Mouse (Mus musculus) limb, embryonic 14.5 days (tissue): ENCODE results near the gene Umodl1. TPM values are rescaled to one million over a fixed set of nuclear protein-coding genes. Genes with fewer than 3 reads are reported as not detected.

ENCODE experiments used
- ATAC-seq: fragments of 200-750 bp; cut with Nextera tagmentation; 2 replicates; pipeline ENCODE4 v1.8.0; 2017; ENCODE audit warnings: low read depth, moderate number of reproducible peaks, moderate TSS enrichment; ENCODE audit not compliant: low FRiP score
- DNase-seq: peaks from one replicate; pipeline ENCODE4 v3.0.0-alpha.2; 2015; ENCODE audit warnings: low spot score
- H3K27ac ChIP-seq: fragments of 300-500 bp; sonication (generic); replicated peaks from 2 replicates; pipeline ENCODE4 v1.5.1; 2014; ENCODE audit warnings: low read depth, mild to moderate bottlenecking, low read length, moderate library complexity, mixed read lengths
- H3K27me3 ChIP-seq: fragments of 300-500 bp; sonication (generic); 2 replicates; pipeline ENCODE4 v1.6.1; 2014; ENCODE audit warnings: low read length, mixed read lengths; ENCODE audit not compliant: control insufficient read depth, insufficient read depth
- H3K36me3 ChIP-seq: fragments of 300-500 bp; sonication (generic); 2 replicates; pipeline ENCODE4 v1.6.1; 2014; ENCODE audit warnings: mild to moderate bottlenecking, low read length, moderate library complexity, mixed read lengths; ENCODE audit not compliant: control insufficient read depth, insufficient read depth
- H3K4me1 ChIP-seq: fragments of 300-500 bp; sonication (generic); 2 replicates; pipeline ENCODE4 v1.6.1; 2014; ENCODE audit warnings: antibody characterized with exemption, low read length, mixed read lengths; ENCODE audit not compliant: control insufficient read depth, insufficient read depth
- H3K4me2 ChIP-seq: fragments of 300-500 bp; sonication (generic); replicated peaks from 2 replicates; pipeline ENCODE4 v1.6.1; 2014; ENCODE audit warnings: low read depth, mild to moderate bottlenecking, low read length, moderate library complexity; ENCODE audit not compliant: severe bottlenecking
- H3K4me3 ChIP-seq: fragments of 300-500 bp; sonication (generic); replicated peaks from 2 replicates; pipeline ENCODE4 v1.5.1; 2014; ENCODE audit warnings: low read length
- H3K9ac ChIP-seq: fragments of 300-500 bp; sonication (generic); 2 replicates; pipeline ENCODE4 v1.6.1; 2014; ENCODE audit warnings: mild to moderate bottlenecking, low read depth, low read length, moderate library complexity; ENCODE audit not compliant: severe bottlenecking
- H3K9me3 ChIP-seq: fragments of 300-500 bp; sonication (generic); 2 replicates; pipeline ENCODE4 v1.6.1; 2016; ENCODE audit warnings: low read length; ENCODE audit not compliant: control insufficient read depth
- POLR2A ChIP-seq: fragments of 200-500 bp; IDR thresholded peaks from 2 replicates; pipeline ENCODE4 v1.8.0; 2012; ENCODE audit warnings: inconsistent platforms, mild to moderate bottlenecking, moderate library complexity, borderline replicate concordance; ENCODE audit not compliant: insufficient read depth, insufficient read length; ENCODE audit errors: extremely low read depth
- WGBS: fragments of 180-500 bp; shearing (Covaris S2); extraction: QIAGEN DNeasy Blood & Tissue Kit; methylation state at CpG from one replicate; pipeline ENCODE4 v1.1.7; 2014; 5-methylcytosine and 5-hydroxymethylcytosine counted together
- polyA plus RNA-seq, 2 experiments: library from polyadenylated mRNA; depleted of rRNA in 1 of 2; stranded (reverse) in 1 of 2; unstranded in 1 of 2; fragments of >200 nt; fragmentation: Nextera tagmentation in 1 of 2; extraction: Ambion mirVana in 1 of 2; gene quantifications; 2 replicates each; pipeline versions ENCODE4 v1.2.1 to v1.2.3; 2012 to 2014

Umodl1 gene
- polyA plus RNA-seq, 2 experiments = 0.08 to 0.15 TPM

DNA sequence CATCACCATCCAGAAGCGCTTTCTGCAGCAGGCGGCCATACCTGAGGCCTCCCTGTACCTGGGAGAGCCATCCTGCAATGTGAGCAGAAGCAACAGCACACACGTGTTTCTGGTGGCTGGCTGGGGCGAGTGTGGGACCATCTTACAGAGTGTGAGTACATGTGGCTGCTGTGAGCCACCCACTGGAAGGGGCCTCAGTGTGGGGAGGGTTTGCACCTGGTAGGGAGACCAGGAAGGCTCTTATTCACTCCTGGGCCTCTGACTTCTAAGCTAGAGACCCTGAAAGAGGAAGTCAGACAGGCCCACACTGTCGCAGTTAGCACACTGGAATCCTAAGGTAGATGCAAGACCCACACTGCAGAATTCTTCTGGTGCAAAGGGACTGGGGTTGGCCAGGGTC is 41.9 kb downstream of the Umodl1 start:
- WGBS = 71% methylated on average over 5 of the region's 5 CpGs

DNA sequence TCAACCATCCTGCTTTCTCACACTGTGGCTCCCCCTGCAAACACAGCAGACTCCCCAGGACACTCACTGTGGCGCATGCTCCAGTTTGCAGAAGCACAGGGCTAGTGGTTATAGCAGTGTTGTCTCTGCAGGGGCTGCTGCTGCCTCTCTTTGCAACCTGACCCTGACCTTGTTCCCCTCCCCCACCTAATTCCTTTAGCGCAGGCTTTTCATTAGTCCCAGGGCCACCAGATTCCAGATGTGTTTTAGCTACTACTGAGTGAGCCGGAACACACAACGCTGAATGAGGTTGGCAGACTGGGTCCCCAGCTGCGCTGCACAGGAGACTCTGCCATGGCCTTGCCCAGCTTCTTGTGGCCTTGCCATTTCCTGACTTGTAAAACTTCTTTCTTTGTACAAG is 46.5 kb downstream of the Umodl1 start:
- 5% methylated on average over 5 of the region's 5 CpGs for WGBS

More for the DNA sequence above, 41.9 kb downstream of the Umodl1 start:
- Histone ChIP-seq H3K9ac (no peak overlapping the region), H3K4me2 (no peak overlapping the region), H3K4me1 (peaks cover 5% of the 10 kb centered on the region; the same call in 1 of the 2 replicates), H3K4me3 (no peak overlapping the region), H3K27ac (no peak overlapping the region), H3K36me3 (no peaks in the 10 kb centered on the region), H3K9me3 (no peaks in the 10 kb centered on the region), H3K27me3 (no peaks in the 10 kb centered on the region)
- TF ChIP-seq POLR2A = no peak
- ATAC-seq = no peak
- no peak for DNase-seq

DNA sequence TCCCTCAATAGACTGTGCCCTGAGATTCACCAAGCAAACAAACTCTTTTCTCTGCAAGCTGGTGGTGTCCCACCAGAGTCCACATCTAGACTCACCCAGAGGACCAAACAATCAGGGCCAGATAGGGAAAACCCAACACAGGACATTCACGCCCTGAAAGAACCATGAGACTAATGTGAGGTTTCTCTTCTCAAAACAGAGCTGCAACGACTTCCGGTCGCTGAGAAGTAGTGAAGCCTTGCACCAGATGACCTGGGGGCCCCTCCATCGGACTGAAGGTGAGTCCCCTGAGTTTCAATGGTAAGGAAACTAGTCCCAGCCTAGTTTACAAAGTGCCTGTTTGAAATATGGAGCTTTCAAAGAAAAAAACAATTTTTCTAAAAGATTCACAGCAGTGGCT is 48.2 kb downstream of the Umodl1 start:
- no peaks in the 10 kb centered on the region for H3K27me3 ChIP-seq
- H3K9ac ChIP-seq = no peak overlapping the region
- WGBS = 83% methylated on average over 5 of the region's 5 CpGs
- no peak for DNase-seq
- H3K4me1 ChIP-seq = peaks cover 5% of the 10 kb centered on the region; the same call in 1 of the 2 replicates
- no peaks in the 10 kb centered on the region for H3K9me3 ChIP-seq
- no peak overlapping the region for H3K4me2 ChIP-seq
- no peak for ATAC-seq
- H3K36me3 ChIP-seq = no peaks in the 10 kb centered on the region
- no peak overlapping the region for H3K27ac ChIP-seq
- TF ChIP-seq POLR2A = no peak
- no peak overlapping the region for H3K4me3 ChIP-seq

More for the DNA sequence above, 46.5 kb downstream of the Umodl1 start:
- DNase-seq (no peak), ATAC-seq (no peak)
- Histone ChIP-seq H3K9ac (no peak overlapping the region), H3K9me3 (no peaks in the 10 kb centered on the region), H3K4me2 (no peak overlapping the region), H3K4me3 (no peak overlapping the region), H3K36me3 (no peaks in the 10 kb centered on the region), H3K27me3 (no peaks in the 10 kb centered on the region), H3K4me1 (peaks cover 5% of the 10 kb centered on the region; the same call in 1 of the 2 replicates), H3K27ac (no peak overlapping the region)
- TF ChIP-seq POLR2A = no peak

DNA sequence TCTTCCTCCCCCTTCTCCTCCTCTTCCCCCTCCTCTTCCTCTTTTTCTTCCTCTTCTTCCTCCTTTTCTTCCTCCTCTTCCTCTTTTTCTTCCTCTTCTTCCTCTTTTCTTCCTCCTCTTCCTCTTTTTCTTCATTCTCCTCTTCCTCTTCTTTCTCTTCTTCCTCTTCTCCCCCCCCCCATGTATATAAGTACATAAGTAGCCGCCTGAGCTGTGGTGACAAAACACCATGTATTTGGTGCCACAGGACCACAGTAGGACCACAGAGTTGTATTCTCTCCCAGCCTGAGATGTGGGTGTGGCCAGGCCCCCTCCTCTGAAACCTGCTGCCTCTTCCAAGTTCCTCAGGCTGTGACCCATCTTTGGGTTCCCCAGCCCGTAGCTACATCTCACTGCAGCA is 50.8 kb downstream of the Umodl1 start:
- Histone ChIP-seq H3K27me3 (no peaks in the 10 kb centered on the region), H3K36me3 (no peaks in the 10 kb centered on the region), H3K9ac (no peak overlapping the region), H3K4me2 (no peak overlapping the region), H3K4me3 (no peak overlapping the region), H3K27ac (no peak overlapping the region), H3K4me1 (peaks cover 5% of the 10 kb centered on the region; the same call in 1 of the 2 replicates), H3K9me3 (no peaks in the 10 kb centered on the region)
- 88% methylated on average over 2 of the region's 2 CpGs for WGBS
- TF ChIP-seq POLR2A = no peak
- ATAC-seq = no peak
- DNase-seq = no peak

DNA sequence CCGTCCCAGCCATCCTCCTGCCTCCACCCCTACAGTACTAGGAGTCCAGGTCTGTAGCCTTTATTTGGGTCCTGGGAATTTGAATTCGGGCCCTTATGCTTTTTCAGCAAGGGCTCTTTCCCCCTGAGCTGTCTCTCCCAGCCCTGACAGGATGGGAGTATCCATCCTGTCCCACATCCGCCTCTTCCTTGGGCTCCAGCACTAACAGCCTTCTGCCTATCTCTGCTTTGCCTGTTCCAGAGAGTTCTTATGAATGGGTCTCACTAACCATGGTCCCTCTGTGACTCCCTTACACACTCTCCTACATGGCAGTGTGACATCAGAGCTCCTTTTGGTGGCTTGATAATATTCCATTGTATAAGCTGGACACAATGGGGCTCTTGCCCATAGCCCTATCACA is 52.9 kb downstream of the Umodl1 start:
- ATAC-seq = no peak
- no peak overlapping the region for H3K27ac ChIP-seq
- no peaks in the 10 kb centered on the region for H3K9me3 ChIP-seq
- H3K4me3 ChIP-seq = no peak overlapping the region
- TF ChIP-seq POLR2A = no peak
- no peak overlapping the region for H3K4me2 ChIP-seq
- H3K27me3 ChIP-seq = no peaks in the 10 kb centered on the region
- H3K36me3 ChIP-seq = no peaks in the 10 kb centered on the region
- 82% methylated on average over 3 of the region's 3 CpGs for WGBS
- H3K9ac ChIP-seq = no peak overlapping the region
- no peak for DNase-seq
- no peaks in the 10 kb centered on the region for H3K4me1 ChIP-seq

DNA sequence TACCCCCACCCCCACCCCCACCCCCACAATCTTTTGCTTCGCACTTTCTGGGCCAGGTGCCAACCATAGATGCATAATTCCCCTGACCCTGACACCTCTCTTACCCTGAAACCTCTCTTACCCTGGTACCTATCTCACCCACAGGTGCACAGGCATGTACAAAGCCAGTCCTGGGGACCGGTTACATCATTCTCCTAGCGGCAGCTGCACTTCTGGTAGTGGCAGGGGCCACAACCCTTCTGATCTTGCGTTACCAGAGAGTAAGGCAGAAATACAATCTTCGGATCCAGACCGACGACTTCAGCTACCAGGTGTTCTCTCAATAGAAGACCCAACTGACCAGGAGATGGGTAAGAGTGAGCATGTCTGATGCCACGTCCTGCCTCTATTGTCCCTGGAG is 54.0 kb downstream of the Umodl1 start:
- Histone ChIP-seq H3K4me1 (no peaks in the 10 kb centered on the region), H3K9me3 (no peaks in the 10 kb centered on the region), H3K9ac (no peak overlapping the region), H3K27ac (no peak overlapping the region), H3K4me3 (no peak overlapping the region), H3K27me3 (no peaks in the 10 kb centered on the region), H3K4me2 (no peak overlapping the region), H3K36me3 (no peaks in the 10 kb centered on the region)
- DNase-seq (no peak), ATAC-seq (no peak)
- no peak for TF ChIP-seq POLR2A
- 74% methylated on average over 8 of the region's 8 CpGs for WGBS
